In the genomic region with DNA sequence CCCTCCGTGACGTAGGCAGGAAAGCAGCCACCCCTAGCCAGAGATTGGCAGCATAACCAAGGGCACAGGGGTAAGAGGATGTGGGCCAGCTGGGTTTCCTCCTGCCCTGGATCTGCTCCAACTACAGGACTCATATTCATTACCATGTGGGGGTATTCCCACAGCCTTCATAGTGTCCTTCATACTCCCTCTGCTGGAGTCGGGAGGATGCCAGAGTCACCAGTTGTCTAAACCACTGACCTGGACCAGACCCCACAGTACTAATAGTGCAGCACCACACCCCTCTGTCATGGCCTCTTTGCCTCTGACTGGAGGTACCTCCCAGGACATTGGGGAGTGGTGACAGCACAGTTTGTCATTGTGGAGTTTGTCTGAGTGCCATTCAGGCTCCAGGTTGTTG, we compare ENCODE assay signal across 13 mouse cellular contexts. TPM values are rescaled to one million over a fixed set of nuclear protein-coding genes. Genes with fewer than 3 reads are reported as not detected.
A peak's percentile ranks its signal among the peaks of the same experiment; 100 is the strongest.
DNase-seq lines count a peak whose midpoint lies in the region; ATAC-seq and TF ChIP-seq lines count a peak whose summit lies in the region.
"Had no signal": no experiment of that assay in that cellular context is flagged by ENCODE, and none has a peak within 500 bp of the region (broad histone marks: within the 10 kb centered on the region; RNA-seq: fewer than 3 reads in every experiment).

No protein-coding gene starts in this region.

- no peak for TF ChIP-seq EP300 in stomach, postnatal 0 days (optimal IDR thresholded peaks at IDR 0.05)

- 57% methylated on average over 3 of the region's 3 CpGs for WGBS in hindbrain, postnatal 0 days
- 77% methylated on average over 3 of the region's 3 CpGs for WGBS in hindbrain, embryonic 10.5 days
- 79% methylated on average over 3 of the region's 3 CpGs for WGBS in liver, embryonic 12.5 days (ENCODE audit: insufficient replicate concordance)
- 64% methylated on average over 3 of the region's 3 CpGs for WGBS in stomach, postnatal 0 days

- intact Hi-C loops in gastrocnemius, adult 2 months (cut with DNase I): no loop called here

- no peaks in the 10 kb centered on the region for H3K27me3 ChIP-seq in hindbrain, postnatal 0 days (ENCODE audit: insufficient read depth, low read length)
- peaks cover 5% of the 10 kb centered on the region; the same call in 1 of the 2 replicates for H3K27me3 ChIP-seq in hindbrain, embryonic 10.5 days (ENCODE audit: insufficient read depth, poor library complexity, severe bottlenecking)
- peaks cover 9% of the 10 kb centered on the region; the same call in 1 of the 2 replicates for H3K27me3 ChIP-seq in liver, embryonic 12.5 days (replicated peaks)
- H3K27me3 ChIP-seq in stomach, postnatal 0 days (ENCODE audit: control insufficient read depth, insufficient read depth, low read length): no peaks in the 10 kb centered on the region
- H3K27me3 ChIP-seq: midbrain, embryonic 15.5 days had no signal

- no peaks in the 10 kb centered on the region for H3K4me1 ChIP-seq in hindbrain, postnatal 0 days (ENCODE audit: insufficient read depth, low read length)
- no peaks in the 10 kb centered on the region for H3K4me1 ChIP-seq in hindbrain, embryonic 10.5 days (replicated peaks)
- peaks cover 24% of the 10 kb centered on the region for H3K4me1 ChIP-seq in liver, embryonic 12.5 days
- no peaks in the 10 kb centered on the region for H3K4me1 ChIP-seq in stomach, postnatal 0 days (replicated peaks; ENCODE audit: control insufficient read depth, insufficient read depth)
- H3K4me1 ChIP-seq: midbrain, embryonic 15.5 days had no signal

- no peaks in the 10 kb centered on the region for H3K9me3 ChIP-seq in hindbrain, postnatal 0 days (ENCODE audit: low read length)
- no peaks in the 10 kb centered on the region for H3K9me3 ChIP-seq in hindbrain, embryonic 10.5 days
- H3K9me3 ChIP-seq in liver, embryonic 12.5 days (replicated peaks): no peaks in the 10 kb centered on the region
- H3K9me3 ChIP-seq in stomach, postnatal 0 days (ENCODE audit: control insufficient read depth, low read length): no peaks in the 10 kb centered on the region
- H3K9me3 ChIP-seq: limb, embryonic 13.5 days; midbrain, embryonic 15.5 days had no signal

- no peak overlapping the region for H3K4me3 ChIP-seq in gastrocnemius, adult 2 months
- H3K4me3 ChIP-seq in hindbrain, postnatal 0 days (ENCODE audit: low read length): no peak overlapping the region
- no peak overlapping the region for H3K4me3 ChIP-seq in hindbrain, embryonic 10.5 days
- no peak overlapping the region for H3K4me3 ChIP-seq in liver, embryonic 12.5 days
- no peak overlapping the region for H3K4me3 ChIP-seq in stomach, postnatal 0 days (ENCODE audit: low read depth, low read length)
- H3K4me3 ChIP-seq: limb, embryonic 13.5 days; midbrain, embryonic 15.5 days had no signal

- DNase-seq in gastrocnemius, adult 2 months: peak; percentile 26
- no peak for DNase-seq in gastrocnemius, postnatal 4 days (ENCODE audit: low spot score in 2 of 2)
- no peak for DNase-seq in hindbrain, postnatal 0 days (ENCODE audit: low spot score)
- no peak for DNase-seq in hindbrain, embryonic 10.5 days (ENCODE audit: low spot score)
- no peak for DNase-seq in liver
- no peak for DNase-seq in stomach, postnatal 0 days (ENCODE audit: low spot score)
- DNase-seq: thymus, adult 2 months had no signal

- H3K9ac ChIP-seq in hindbrain, postnatal 0 days (replicated peaks; ENCODE audit: low read length): no peak overlapping the region
- H3K9ac ChIP-seq in liver, embryonic 12.5 days: 0 out of 2 replicates have a peak overlapping the region, but pooled peaks have one; percentile 9
- H3K9ac ChIP-seq in stomach, postnatal 0 days (ENCODE audit: low read length): no peak overlapping the region
- H3K9ac ChIP-seq: limb, embryonic 13.5 days; midbrain, embryonic 15.5 days had no signal

- ATAC-seq in hindbrain, postnatal 0 days: 0 out of 2 replicates have a peak, but pooled peaks have one; percentile 7
- ATAC-seq in liver, embryonic 12.5 days: no peak
- ATAC-seq in stomach, postnatal 0 days (ENCODE audit: low FRiP score, low TSS enrichment): no peak

- H3K36me3 ChIP-seq in hindbrain, postnatal 0 days (ENCODE audit: insufficient read depth, low read length): peaks cover 9% of the 10 kb centered on the region; the same call in 1 of the 2 replicates
- peaks cover 31% of the 10 kb centered on the region for H3K36me3 ChIP-seq in hindbrain, embryonic 10.5 days
- H3K36me3 ChIP-seq in liver, embryonic 12.5 days: peaks cover 43% of the 10 kb centered on the region
- H3K36me3 ChIP-seq in stomach, postnatal 0 days (ENCODE audit: control insufficient read depth, insufficient read depth, low read length): 0 out of 2 replicates have a peak, but pooled peaks cover 5% of the 10 kb centered on the region

- TF ChIP-seq CTCF in gastrocnemius, adult 2 months (IDR thresholded peaks at IDR 0.05): no peak
- TF ChIP-seq CTCF in hindbrain, postnatal 0 days (IDR thresholded peaks at IDR 0.05; ENCODE audit: low read depth): 0 out of 2 replicates have a peak, but pooled peaks have one; percentile 14
- peak; percentile 0; the same call in 1 of the 2 replicates for TF ChIP-seq CTCF in stomach, postnatal 0 days (IDR thresholded peaks at IDR 0.05; ENCODE audit: low read depth)

- no peak overlapping the region for H3K27ac ChIP-seq in gastrocnemius, adult 2 months
- H3K27ac ChIP-seq in hindbrain, postnatal 0 days: no peak overlapping the region
- H3K27ac ChIP-seq in hindbrain, embryonic 10.5 days: no peak overlapping the region
- H3K27ac ChIP-seq in liver, embryonic 12.5 days: no peak overlapping the region
- no peak overlapping the region for H3K27ac ChIP-seq in stomach, postnatal 0 days (replicated peaks)
- H3K27ac ChIP-seq: limb, embryonic 13.5 days; midbrain, embryonic 15.5 days had no signal

- no peak overlapping the region for H3K4me2 ChIP-seq in hindbrain, postnatal 0 days (ENCODE audit: low read depth, low read length)
- no peak overlapping the region for H3K4me2 ChIP-seq in liver, embryonic 12.5 days
- no peak overlapping the region for H3K4me2 ChIP-seq in stomach, postnatal 0 days (replicated peaks; ENCODE audit: low read depth)
- H3K4me2 ChIP-seq: limb, embryonic 13.5 days; midbrain, embryonic 15.5 days had no signal

RNA-seq across cellular contexts. Expression of gene Hdac11, which starts 17.7 kb away (rescaled TPM):
- 1 to 10 TPM; 5.1 to 6.5 TPM for total RNA-seq in gastrocnemius, adult 2 months (2021)
- total RNA-seq in gastrocnemius, postnatal 4 days (2021): 10 to 100 TPM; 25.0 to 25.1 TPM
- total RNA-seq in hindbrain, postnatal 0 days (2014; rRNA removed): 100 and 111 TPM in 2 replicates
- 50.1 and 50.7 TPM in 2 replicates for polyA plus RNA-seq in hindbrain, postnatal 0 days (2015; fragmentation: Nextera tagmentation; extraction: Ambion mirVana)
- 12.3 and 15.6 TPM in 2 replicates for polyA plus RNA-seq in hindbrain, embryonic 10.5 days (2016; fragmentation: Nextera tagmentation; extraction: Ambion mirVana)
- 6.0 and 7.5 TPM in 2 replicates for polyA plus RNA-seq in liver, embryonic 12.5 days (2016; fragmentation: Nextera tagmentation; extraction: Ambion mirVana)
- polyA plus RNA-seq in stomach, postnatal 0 days (2015; fragmentation: Nextera tagmentation; extraction: Ambion mirVana): 6.5 and 7.1 TPM in 2 replicates

RNA-seq across cellular contexts. Expression of gene Fbln2, which starts 38.0 kb away (rescaled TPM):
- total RNA-seq in gastrocnemius, adult 2 months (2021): 10 to 100 TPM; 43.6 to 64.7 TPM
- 100 to 1,000 TPM; 115 to 127 TPM for total RNA-seq in gastrocnemius, postnatal 4 days (2021)
- 50.6 and 50.9 TPM in 2 replicates for total RNA-seq in hindbrain, postnatal 0 days (2014; rRNA removed)
- polyA plus RNA-seq in hindbrain, postnatal 0 days (2015; fragmentation: Nextera tagmentation; extraction: Ambion mirVana): 18.5 and 21.2 TPM in 2 replicates
- 28.5 and 32.2 TPM in 2 replicates for polyA plus RNA-seq in hindbrain, embryonic 10.5 days (2016; fragmentation: Nextera tagmentation; extraction: Ambion mirVana)
- polyA plus RNA-seq in liver, embryonic 12.5 days (2016; fragmentation: Nextera tagmentation; extraction: Ambion mirVana): 15.9 and 17.0 TPM in 2 replicates
- 29.5 and 32.1 TPM in 2 replicates for polyA plus RNA-seq in stomach, postnatal 0 days (2015; fragmentation: Nextera tagmentation; extraction: Ambion mirVana)
- total RNA-seq: megakaryocyte-erythroid progenitor cell, adult 5-6 weeks; neutrophil, adult 5-6 weeks had no signal

RNA-seq across cellular contexts. Expression of gene Nup210, which starts 57.6 kb away (rescaled TPM):
- 10 to 100 TPM; 18.8 to 31.7 TPM for total RNA-seq in gastrocnemius, adult 2 months (2021)
- total RNA-seq in gastrocnemius, postnatal 4 days (2021): 10 to 100 TPM; 29.9 to 34.0 TPM
- 63.0 and 76.0 TPM in 2 replicates for total RNA-seq in hindbrain, postnatal 0 days (2014; rRNA removed)
- polyA plus RNA-seq in hindbrain, postnatal 0 days (2015; fragmentation: Nextera tagmentation; extraction: Ambion mirVana): 14.7 and 15.6 TPM in 2 replicates
- polyA plus RNA-seq in hindbrain, embryonic 10.5 days (2016; fragmentation: Nextera tagmentation; extraction: Ambion mirVana): 24.0 and 28.8 TPM in 2 replicates
- polyA plus RNA-seq in liver, embryonic 12.5 days (2016; fragmentation: Nextera tagmentation; extraction: Ambion mirVana): 54.0 and 55.6 TPM in 2 replicates
- polyA plus RNA-seq in stomach, postnatal 0 days (2015; fragmentation: Nextera tagmentation; extraction: Ambion mirVana): 2.2 and 2.4 TPM in 2 replicates
- polyA plus RNA-seq: C2C12 had no signal
